ENCODE assay signal across 8 mouse cellular contexts in genomic region chr6:51177701-51178060, GRCm38 (mm10).
A peak's percentile ranks its signal among the peaks of the same experiment; 100 is the strongest.
DNase-seq lines count a peak whose midpoint lies in the region; ATAC-seq and TF ChIP-seq lines count a peak whose summit lies in the region.

No protein-coding gene starts in this region.

- no peaks in the 10 kb centered on the region for H3K9me3 ChIP-seq in neural tube, embryonic 11.5 days (ENCODE audit: control insufficient read depth, low read length)
- no peaks in the 10 kb centered on the region for H3K9me3 ChIP-seq in limb, embryonic 11.5 days (ENCODE audit: control insufficient read depth, low read length)
- H3K9me3 ChIP-seq in stomach, embryonic 16.5 days (replicated peaks; ENCODE audit: control insufficient read depth, low read length) = no peaks in the 10 kb centered on the region

- peaks cover 56% of the 10 kb centered on the region for H3K27me3 ChIP-seq in neural tube, embryonic 11.5 days (ENCODE audit: control insufficient read depth, insufficient read depth, low read length)
- no peaks in the 10 kb centered on the region for H3K27me3 ChIP-seq in limb, embryonic 11.5 days (ENCODE audit: control insufficient read depth, insufficient read depth, low read length)
- peaks cover 39% of the 10 kb centered on the region for H3K27me3 ChIP-seq in stomach, embryonic 16.5 days (ENCODE audit: control insufficient read depth, insufficient read depth, low read length)

- DNase-seq in gastrocnemius, adult 2 months = no peak
- DNase-seq in gastrocnemius, postnatal 36 days = no peak
- no peak for DNase-seq in neural tube, embryonic 11.5 days (ENCODE audit: low spot score)
- no peak for DNase-seq in neural tube, embryonic 10.5 days (ENCODE audit: extremely low spot score, low spot score)
- no peak for DNase-seq in limb, embryonic 11.5 days (ENCODE audit: low spot score)
- DNase-seq in c-Kit-positive CD71-positive TER-119-positive erythroid progenitor cells, embryonic 14.5 days (ENCODE audit: low spot score) = no peak
- no peak for DNase-seq in spleen, adult 12 weeks (ENCODE audit: low spot score)

- H3K4me3 ChIP-seq in gastrocnemius, adult 2 months = peak overlapping the region; percentile 65
- H3K4me3 ChIP-seq in neural tube, embryonic 11.5 days (ENCODE audit: low read depth, low read length) = no peak overlapping the region; the same call in 1 of the 2 replicates
- H3K4me3 ChIP-seq in limb, embryonic 11.5 days (ENCODE audit: low read depth, low read length) = peak overlapping the region; percentile 15
- H3K4me3 ChIP-seq in stomach, embryonic 16.5 days (replicated peaks; ENCODE audit: low read length) = peak overlapping the region; percentile 37

- intact Hi-C loops in gastrocnemius, adult 2 months (cut with DNase I) = loop anchor here (5.0 kb wide), 1 partner anchor 830 kb away; no protein-coding TSS in a partner anchor
- intact Hi-C loops in gastrocnemius, postnatal 36 days (cut with DNase I) = loop anchor here (5.0 kb wide), 2 partner anchors 830 to 1960 kb away; no protein-coding TSS in a partner anchor

- under 1% methylated on average over 14 of the region's 14 CpGs for WGBS in neural tube, embryonic 11.5 days
- under 1% methylated on average over 14 of the region's 14 CpGs for WGBS in limb, embryonic 11.5 days
- WGBS in stomach, embryonic 16.5 days = 2% methylated on average over 14 of the region's 14 CpGs

- H3K4me1 ChIP-seq in neural tube, embryonic 11.5 days (ENCODE audit: control insufficient read depth, insufficient read depth, low read length) = peaks cover 18% of the 10 kb centered on the region
- H3K4me1 ChIP-seq in limb, embryonic 11.5 days (ENCODE audit: control insufficient read depth, insufficient read depth, low read length) = peaks cover 13% of the 10 kb centered on the region
- H3K4me1 ChIP-seq in stomach, embryonic 16.5 days (ENCODE audit: control insufficient read depth, insufficient read depth, low read length) = peaks cover 3% of the 10 kb centered on the region; the same call in 1 of the 2 replicates

- H3K27ac ChIP-seq in gastrocnemius, adult 2 months = no peak overlapping the region
- H3K27ac ChIP-seq in neural tube, embryonic 11.5 days (ENCODE audit: low read depth, low read length) = no peak overlapping the region
- H3K27ac ChIP-seq in limb, embryonic 11.5 days (replicated peaks; ENCODE audit: low read depth, low read length) = 0 out of 2 replicates have a peak overlapping the region, but pooled peaks have one; percentile 48
- no peak overlapping the region for H3K27ac ChIP-seq in stomach, embryonic 16.5 days (ENCODE audit: low read length)

- ATAC-seq in neural tube, embryonic 11.5 days (ENCODE audit: insufficient read depth, low FRiP score, low TSS enrichment) = no peak
- ATAC-seq in limb, embryonic 11.5 days (ENCODE audit: insufficient number of reproducible peaks, low FRiP score, low TSS enrichment, low read depth) = no peak
- no peak for ATAC-seq in stomach, embryonic 16.5 days (ENCODE audit: insufficient read depth, low FRiP score)

- H3K36me3 ChIP-seq in neural tube, embryonic 11.5 days (ENCODE audit: control insufficient read depth, insufficient read depth, low read length) = no peaks in the 10 kb centered on the region
- H3K36me3 ChIP-seq in limb, embryonic 11.5 days (ENCODE audit: control insufficient read depth, insufficient read depth, low read length) = no peaks in the 10 kb centered on the region
- no peaks in the 10 kb centered on the region for H3K36me3 ChIP-seq in stomach, embryonic 16.5 days (ENCODE audit: control insufficient read depth, insufficient read depth, low read length)

- peak overlapping the region; percentile 37 for H3K4me2 ChIP-seq in neural tube, embryonic 11.5 days (ENCODE audit: low read depth)
- peak overlapping the region; percentile 38 for H3K4me2 ChIP-seq in limb, embryonic 11.5 days (ENCODE audit: low read depth, severe bottlenecking)
- H3K4me2 ChIP-seq in stomach, embryonic 16.5 days (ENCODE audit: low read depth, low read length) = peak overlapping the region; percentile 58

- TF ChIP-seq CTCF in gastrocnemius, adult 2 months (IDR thresholded peaks at IDR 0.05) = no peak

- no peak overlapping the region for H3K9ac ChIP-seq in neural tube, embryonic 11.5 days (ENCODE audit: low read length)
- no peak overlapping the region for H3K9ac ChIP-seq in limb, embryonic 11.5 days (ENCODE audit: low read length)
- H3K9ac ChIP-seq in stomach, embryonic 16.5 days (ENCODE audit: low read length) = no peak overlapping the region
